Mouse (Mus musculus) bone marrow, adult 2 months (tissue): ENCODE data around the gene Dennd1a.

Experiments used
- CTCF ChIP-seq: fragments of 200-500 bp; IDR thresholded peaks from 2 replicates; pipeline ENCODE4 v1.5.1; 2011; ENCODE audit warnings: low read length, control low read depth; ENCODE audit not compliant: control insufficient read depth, insufficient read depth
- POLR2A ChIP-seq: fragments of 200-500 bp; IDR thresholded peaks from 2 replicates; pipeline ENCODE4 v1.6.1; 2011; ENCODE audit warnings: low read depth, mild to moderate bottlenecking, control low read depth, low read length, borderline replicate concordance; ENCODE audit not compliant: control insufficient read depth

DNA sequence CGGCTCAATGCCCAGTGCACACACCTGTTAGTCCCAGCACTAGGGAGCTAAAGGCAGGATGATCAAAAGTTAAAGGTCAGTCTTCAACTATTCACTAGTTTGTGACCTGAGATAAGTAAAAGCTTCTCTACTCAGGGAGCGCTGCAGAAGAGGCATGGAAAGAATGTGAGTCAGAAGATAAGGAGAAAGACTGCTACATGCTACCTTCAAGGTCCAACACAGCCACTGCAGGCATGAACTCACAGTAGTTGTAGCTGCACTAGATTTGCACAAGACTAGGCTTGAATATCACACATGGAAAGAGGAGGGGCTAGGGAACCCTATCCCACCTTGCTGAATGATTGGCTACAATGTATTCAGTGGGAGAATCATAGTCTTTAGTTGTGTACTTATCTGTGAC lies 202.1 kb downstream of the Dennd1a start:
- no peak for TF ChIP-seq POLR2A
- no peak for TF ChIP-seq CTCF
